Mouse (Mus musculus) hindbrain, embryonic 11.5 days (tissue): ENCODE measurements around the gene Gm21650. TPM values are rescaled to one million over a fixed set of nuclear protein-coding genes. Genes with fewer than 3 reads are reported as not detected.
"Not testable (repeated sequence)": the region's sequence is repeated elsewhere in the genome, so short reads cannot be mapped to it uniquely, and the experiment has no call there.

Experiments used
- ATAC-seq: fragments of 200-750 bp; cut with Nextera tagmentation; 2 replicates; pipeline ENCODE4 v1.8.0; 2017; ENCODE audit warnings: mild to moderate bottlenecking, moderate TSS enrichment, moderate library complexity; ENCODE audit not compliant: low FRiP score
- DNase-seq: peaks from one replicate; pipeline ENCODE4 v3.0.0-alpha.2; 2015; ENCODE audit warnings: low spot score
- H3K27ac ChIP-seq: fragments of 300-500 bp; sonication (generic); 2 replicates; pipeline ENCODE4 v1.5.1; 2014; ENCODE audit warnings: mild to moderate bottlenecking, low read depth, low read length
- H3K27me3 ChIP-seq: fragments of 300-500 bp; sonication (generic); 2 replicates; pipeline ENCODE4 v1.6.1; 2014; ENCODE audit warnings: mild to moderate bottlenecking, low read length, moderate library complexity, mixed read lengths; ENCODE audit not compliant: control insufficient read depth, insufficient read depth
- H3K36me3 ChIP-seq: fragments of 300-500 bp; sonication (generic); 2 replicates; pipeline ENCODE4 v1.6.1; 2014; ENCODE audit warnings: mild to moderate bottlenecking, low read length, moderate library complexity, mixed read lengths; ENCODE audit not compliant: control insufficient read depth, insufficient read depth
- H3K4me1 ChIP-seq: fragments of 300-500 bp; sonication (generic); replicated peaks from 2 replicates; pipeline ENCODE4 v1.6.1; 2014; ENCODE audit warnings: low read length, mixed read lengths; ENCODE audit not compliant: control insufficient read depth, insufficient read depth
- H3K4me2 ChIP-seq: fragments of 300-500 bp; sonication (generic); replicated peaks from 2 replicates; pipeline ENCODE4 v1.6.1; 2014; ENCODE audit warnings: mild to moderate bottlenecking, low read depth, low read length
- H3K4me3 ChIP-seq: fragments of 300-500 bp; sonication (generic); 2 replicates; pipeline ENCODE4 v1.5.1; 2014; ENCODE audit warnings: low read depth, low read length
- H3K9ac ChIP-seq: fragments of 300-500 bp; sonication (generic); 2 replicates; pipeline ENCODE4 v1.6.1; 2014; ENCODE audit warnings: low read depth, low read length
- H3K9me3 ChIP-seq: fragments of 300-500 bp; sonication (generic); 2 replicates; pipeline ENCODE4 v1.6.1; 2016; ENCODE audit warnings: low read length; ENCODE audit not compliant: control insufficient read depth
- WGBS: fragments of 180-500 bp; shearing (Covaris S2); extraction: QIAGEN DNeasy Blood & Tissue Kit; methylation state at CpG from one replicate; pipeline ENCODE4 v1.1.7; 2014; 5-methylcytosine and 5-hydroxymethylcytosine counted together
- polyA plus RNA-seq: library from polyadenylated mRNA; unstranded; fragments of >200 nt; fragmentation: Nextera tagmentation; extraction: Ambion mirVana; gene quantifications from 2 replicates; pipeline ENCODE4 v1.2.1, GENCODE M21; 2014

Gene Gm21650
- polyA plus RNA-seq: not detected in 2 replicates

GRCm38 (mm10) chrY:77692508-77692907, at the start of gene Gm21650:
Gene Gm21650 (plus strand): TSS chrY:77692808.
- not testable (repeated sequence) for H3K4me1 ChIP-seq, H3K4me2 ChIP-seq, H3K27ac ChIP-seq, H3K4me3 ChIP-seq, H3K9me3 ChIP-seq, H3K9ac ChIP-seq, H3K36me3 ChIP-seq, ATAC-seq, DNase-seq, H3K27me3 ChIP-seq
- no CpG with 5 or more reads among the region's 6 CpGs for WGBS
